Mouse (Mus musculus) hindbrain, embryonic 10.5 days (tissue): Measurements from ENCODE around the gene Plekhg2. TPM values are rescaled to one million over a fixed set of nuclear protein-coding genes. Genes with fewer than 3 reads are reported as not detected.

Experiments used
- DNase-seq: peaks from one replicate; pipeline ENCODE4 v3.0.0-alpha.2; 2017; ENCODE audit warnings: low spot score
- H3K27ac ChIP-seq: fragments of 300-500 bp; sonication (generic); 2 replicates; pipeline ENCODE4 v1.5.1; 2016; ENCODE audit warnings: mild to moderate bottlenecking, moderate library complexity
- H3K27me3 ChIP-seq: fragments of 300-500 bp; sonication (generic); 2 replicates; pipeline ENCODE4 v1.6.1; 2016; ENCODE audit warnings: mild to moderate bottlenecking; ENCODE audit not compliant: poor library complexity, insufficient read depth, severe bottlenecking
- H3K36me3 ChIP-seq: fragments of 300-500 bp; sonication (generic); 2 replicates; pipeline ENCODE4 v1.6.1; 2016; ENCODE audit warnings: mild to moderate bottlenecking, moderate library complexity
- H3K4me1 ChIP-seq: fragments of 300-500 bp; sonication (generic); replicated peaks from 2 replicates; pipeline ENCODE4 v1.6.1; 2016; ENCODE audit warnings: mild to moderate bottlenecking
- H3K4me3 ChIP-seq: fragments of 300-500 bp; sonication (generic); 2 replicates; pipeline ENCODE4 v1.5.1; 2016; ENCODE audit warnings: mild to moderate bottlenecking, moderate library complexity
- H3K9me3 ChIP-seq: fragments of 300-500 bp; sonication (generic); 2 replicates; pipeline ENCODE4 v1.6.1; 2016; ENCODE audit warnings: mild to moderate bottlenecking, moderate library complexity
- WGBS: fragments of 180-500 bp; shearing (Covaris S2); methylation state at CpG from one replicate; pipeline ENCODE4 v1.1.7; 2016; 5-methylcytosine and 5-hydroxymethylcytosine counted together
- polyA plus RNA-seq: library from polyadenylated mRNA; unstranded; fragments of >200 nt; fragmentation: Nextera tagmentation; extraction: Ambion mirVana; gene quantifications from 2 replicates; pipeline ENCODE4 v1.2.1, GENCODE M21; 2016

Gene Plekhg2
- polyA plus RNA-seq, 1 experiment from 2014 or later, result 93.0 TPM

GRCm38 (mm10) chr7:28371514-28371989 lies 847 bp downstream of the Plekhg2 start:
- H3K4me1 ChIP-seq, result peaks cover 65% of the 10 kb centered on the region
- peak overlapping the region; percentile 74 for H3K4me3 ChIP-seq
- H3K27me3 ChIP-seq, result no peaks in the 10 kb centered on the region
- under 1% methylated on average over 43 of the region's 43 CpGs for whole genome bisulfite sequencing
- DNase-seq, result peak; percentile 69
- peak overlapping the region; percentile 95 for H3K27ac ChIP-seq
- H3K36me3 ChIP-seq, result peaks cover 40% of the 10 kb centered on the region
- no peaks in the 10 kb centered on the region for H3K9me3 ChIP-seq

- H3K27ac ChIP-seq, result peak overlapping the region; percentile 95
- no peaks in the 10 kb centered on the region for H3K27me3 ChIP-seq
- peaks cover 45% of the 10 kb centered on the region for H3K36me3 ChIP-seq
- 13% methylated on average over 11 of the region's 11 CpGs for WGBS
- no peaks in the 10 kb centered on the region for H3K9me3 ChIP-seq
- H3K4me3 ChIP-seq, result peak overlapping the region; percentile 74
- peaks cover 60% of the 10 kb centered on the region for H3K4me1 ChIP-seq
- no peak for DNase-seq
Observed at GRCm38 (mm10) chr7:28370977-28371513, 1.4 kb downstream of the Plekhg2 start.

- 94% methylated on average over 14 of the region's 14 CpGs for WGBS
- Histone ChIP-seq H3K9me3 (no peaks in the 10 kb centered on the region), H3K4me1 (peaks cover 50% of the 10 kb centered on the region), H3K27me3 (no peaks in the 10 kb centered on the region), H3K36me3 (peaks cover 55% of the 10 kb centered on the region), H3K27ac (peak overlapping the region; percentile 95; the same call in 1 of the 2 replicates), H3K4me3 (peak overlapping the region; percentile 74)
- DNase-seq, result no peak
Observed at GRCm38 (mm10) chr7:28370051-28370450, 2.3 kb downstream of the Plekhg2 start.

DNA sequence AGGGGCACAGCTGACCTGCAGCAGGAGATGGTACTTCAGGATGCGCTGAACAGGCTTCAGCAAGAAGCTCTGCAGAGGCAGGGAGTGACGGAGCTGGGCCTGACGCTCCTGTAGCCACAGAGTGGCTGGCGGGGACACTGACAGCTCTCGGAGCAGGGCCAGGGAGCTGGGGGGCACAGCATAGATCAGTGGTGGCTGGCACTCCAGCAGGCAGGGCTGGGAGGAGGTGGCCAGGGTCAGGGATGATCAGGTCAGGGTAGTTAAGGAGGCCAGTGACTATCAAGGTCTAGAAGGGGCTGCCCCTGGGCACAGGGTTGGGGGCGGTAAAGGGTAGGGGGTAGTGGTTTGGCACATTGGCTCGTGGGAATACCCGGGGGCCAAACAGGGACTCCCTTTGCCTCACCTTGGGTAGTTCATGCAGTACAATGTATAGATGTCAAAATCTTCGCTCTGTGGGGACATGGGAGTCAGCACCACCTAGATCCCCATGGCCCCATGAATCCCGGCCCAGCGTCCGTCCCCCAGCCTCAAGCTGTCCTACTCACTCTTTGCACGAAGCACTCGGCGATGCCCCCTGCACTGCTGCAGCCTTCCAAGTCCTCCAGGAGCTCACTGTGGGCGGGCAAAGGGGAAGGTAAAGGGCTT lies 4.0 kb downstream of the Plekhg2 start:
- Histone ChIP-seq H3K36me3 (peaks cover 71% of the 10 kb centered on the region), H3K27me3 (no peaks in the 10 kb centered on the region), H3K4me1 (peaks cover 37% of the 10 kb centered on the region), H3K4me3 (peak overlapping the region; percentile 27; the same call in 1 of the 2 replicates), H3K9me3 (no peaks in the 10 kb centered on the region), H3K27ac (peak overlapping the region; percentile 12; the same call in 1 of the 2 replicates)
- WGBS, result 93% methylated on average over 16 of the region's 16 CpGs
- DNase-seq, result no peak

GRCm38 (mm10) chr7:28367663-28368275 lies 4.6 kb downstream of the Plekhg2 start:
- H3K4me1 ChIP-seq, result peaks cover 37% of the 10 kb centered on the region
- WGBS, result 91% methylated on average over 16 of the region's 16 CpGs
- no peaks in the 10 kb centered on the region for H3K9me3 ChIP-seq
- DNase-seq, result no peak
- peaks cover 77% of the 10 kb centered on the region for H3K36me3 ChIP-seq
- no peak overlapping the region for H3K27ac ChIP-seq
- H3K27me3 ChIP-seq, result no peaks in the 10 kb centered on the region
- H3K4me3 ChIP-seq, result peak overlapping the region; percentile 16; the same call in 1 of the 2 replicates

GRCm38 (mm10) chr7:28362441-28363060 lies 9.8 kb downstream of the Plekhg2 start:
- Histone ChIP-seq H3K27ac (no peak overlapping the region), H3K9me3 (peaks cover 5% of the 10 kb centered on the region; the same call in 1 of the 2 replicates), H3K36me3 (peaks cover 91% of the 10 kb centered on the region), H3K4me1 (peaks cover 10% of the 10 kb centered on the region), H3K27me3 (no peaks in the 10 kb centered on the region), H3K4me3 (no peak overlapping the region)
- 87% methylated on average over 16 of the region's 16 CpGs for WGBS
- DNase-seq, result no peak

GRCm38 (mm10) chr7:28361647-28362341 lies 10.6 kb downstream of the Plekhg2 start:
- Histone ChIP-seq H3K4me1 (peaks cover 18% of the 10 kb centered on the region), H3K9me3 (peaks cover 5% of the 10 kb centered on the region; the same call in 1 of the 2 replicates), H3K4me3 (no peak overlapping the region), H3K27ac (no peak overlapping the region), H3K27me3 (no peaks in the 10 kb centered on the region), H3K36me3 (peaks cover 83% of the 10 kb centered on the region)
- no peak for DNase-seq
- WGBS, result 94% methylated on average over 20 of the region's 20 CpGs

- H3K4me3 ChIP-seq, result no peak overlapping the region
- WGBS, result 99% methylated on average over 6 of the region's 6 CpGs
- peaks cover 71% of the 10 kb centered on the region for H3K36me3 ChIP-seq
- H3K27ac ChIP-seq, result no peak overlapping the region
- peaks cover 23% of the 10 kb centered on the region for H3K4me1 ChIP-seq
- no peak for DNase-seq
- H3K9me3 ChIP-seq, result peaks cover 5% of the 10 kb centered on the region; the same call in 1 of the 2 replicates
- no peaks in the 10 kb centered on the region for H3K27me3 ChIP-seq
Observed at GRCm38 (mm10) chr7:28360291-28360690, 12.1 kb downstream of the Plekhg2 start.

DNA sequence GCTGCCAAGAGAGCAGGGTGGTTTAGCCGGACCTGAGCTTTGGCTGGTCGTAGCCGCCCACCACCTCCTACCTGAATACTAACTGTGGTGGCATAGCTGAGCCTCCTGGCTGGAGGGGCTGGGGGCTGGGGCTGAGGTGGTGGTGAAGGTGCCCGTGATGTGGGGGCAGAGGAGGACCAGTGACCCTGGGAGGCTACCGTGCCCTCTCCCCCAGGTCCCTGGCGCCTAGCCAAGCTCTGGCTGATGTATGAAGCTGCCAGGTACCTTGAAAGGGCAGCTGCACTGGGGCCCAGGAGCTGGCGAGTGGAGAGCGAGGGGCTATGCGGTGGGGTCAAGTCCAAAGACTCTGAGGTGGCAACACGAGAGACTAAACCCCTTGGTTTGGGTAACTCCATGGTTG lies 12.5 kb downstream of the Plekhg2 start:
- no peak overlapping the region for H3K4me3 ChIP-seq

DNA sequence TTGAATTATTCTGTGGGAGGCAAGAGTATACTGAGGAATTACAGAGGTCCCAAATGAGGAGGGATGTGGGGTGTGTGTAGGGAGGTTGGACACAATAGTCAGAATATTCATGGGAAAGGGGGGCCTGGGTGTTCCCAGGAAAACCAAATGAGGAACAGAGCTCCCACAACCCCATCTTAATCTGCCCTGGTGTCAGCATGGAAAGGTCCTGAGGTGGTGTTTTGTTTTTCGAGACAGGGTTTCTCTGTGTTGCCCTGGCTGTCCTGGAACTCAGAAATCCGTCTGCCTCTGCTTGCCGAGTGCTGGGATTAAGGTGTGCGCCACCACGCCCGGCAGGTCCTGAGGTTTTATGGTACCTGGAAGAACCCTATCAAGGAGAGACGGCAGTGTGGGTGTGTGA lies 14.0 kb downstream of the Plekhg2 start:
- peaks cover 71% of the 10 kb centered on the region for H3K36me3 ChIP-seq
- no peak overlapping the region for H3K4me3 ChIP-seq
- H3K27ac ChIP-seq, result no peak overlapping the region

More for the DNA sequence above, 12.5 kb downstream of the Plekhg2 start:
- peaks cover 23% of the 10 kb centered on the region for H3K4me1 ChIP-seq
- WGBS, result 93% methylated on average over 10 of the region's 10 CpGs
- peaks cover 5% of the 10 kb centered on the region; the same call in 1 of the 2 replicates for H3K9me3 ChIP-seq
- no peaks in the 10 kb centered on the region for H3K27me3 ChIP-seq
- DNase-seq, result no peak
- H3K27ac ChIP-seq, result no peak overlapping the region
- peaks cover 71% of the 10 kb centered on the region for H3K36me3 ChIP-seq

GRCm38 (mm10) chr7:28357984-28358383 lies 14.4 kb downstream of the Plekhg2 start:
- no peak overlapping the region for H3K4me3 ChIP-seq
- H3K27ac ChIP-seq, result peak overlapping the region; percentile 41; the same call in 1 of the 2 replicates
- 19% methylated on average over 5 of the region's 5 CpGs for whole genome bisulfite sequencing
- H3K9me3 ChIP-seq, result peaks cover 5% of the 10 kb centered on the region; the same call in 1 of the 2 replicates
- H3K4me1 ChIP-seq, result peaks cover 23% of the 10 kb centered on the region
- H3K36me3 ChIP-seq, result peaks cover 71% of the 10 kb centered on the region
- no peak for DNase-seq
- H3K27me3 ChIP-seq, result no peaks in the 10 kb centered on the region

More for the DNA sequence above, 14.0 kb downstream of the Plekhg2 start:
- peaks cover 5% of the 10 kb centered on the region; the same call in 1 of the 2 replicates for H3K9me3 ChIP-seq
- DNase-seq, result no peak
- H3K27me3 ChIP-seq, result no peaks in the 10 kb centered on the region
- H3K4me1 ChIP-seq, result peaks cover 23% of the 10 kb centered on the region
- WGBS, result 68% methylated on average over 7 of the region's 7 CpGs

DNA sequence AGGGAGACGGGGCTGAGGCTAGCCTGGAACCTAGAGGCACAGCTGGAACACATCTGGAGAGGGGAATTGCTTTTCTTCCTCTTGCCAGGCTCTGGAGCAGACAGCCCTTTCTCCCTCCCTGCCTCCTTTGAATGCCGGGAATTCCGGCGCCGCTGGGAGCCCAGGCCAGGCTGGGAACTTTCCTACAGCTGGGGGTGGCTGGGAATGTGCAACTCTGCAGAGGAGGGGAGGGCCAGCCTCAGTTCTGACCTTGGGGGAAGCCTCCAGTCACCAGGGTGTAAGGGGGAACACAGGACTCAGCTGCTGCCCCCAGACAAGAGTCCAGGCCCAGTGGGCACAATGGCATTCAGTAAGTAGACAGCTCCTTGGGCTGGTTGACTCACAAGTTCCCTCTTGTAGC lies 15.4 kb downstream of the Plekhg2 start:
- Histone ChIP-seq H3K27me3 (no peaks in the 10 kb centered on the region), H3K36me3 (peaks cover 71% of the 10 kb centered on the region), H3K4me1 (peaks cover 25% of the 10 kb centered on the region), H3K4me3 (peak overlapping the region; percentile 18; the same call in 1 of the 2 replicates), H3K9me3 (peaks cover 5% of the 10 kb centered on the region; the same call in 1 of the 2 replicates), H3K27ac (peak overlapping the region; percentile 46)
- peak; percentile 66 for DNase-seq
- 4% methylated on average over 5 of the region's 5 CpGs for WGBS
